Mouse (Mus musculus): ENCODE data around the gene Dync1i1. TPM values are rescaled to one million over a fixed set of nuclear protein-coding genes. Genes with fewer than 3 reads are reported as not detected.
"Not testable (repeated sequence)": the region's sequence is repeated elsewhere in the genome, so short reads cannot be mapped to it uniquely, and the experiment has no call there.

Gene Dync1i1
- total and polyA plus RNA-seq, 2 experiments from 2014 or later, result 132 to 134 TPM

- Histone ChIP-seq H3K4me1 (ENCODE audit: insufficient read depth) (no peaks in the 10 kb centered on the region), H3K4me3 (ENCODE audit: low read depth, low read length) (no peak overlapping the region), H3K27me3 (ENCODE audit: insufficient read depth, low read length) (no peaks in the 10 kb centered on the region), H3K9me3 (ENCODE audit: low read length) (no peaks in the 10 kb centered on the region), H3K4me2 (ENCODE audit: low read depth) (no peak overlapping the region), H3K27ac (ENCODE audit: low read depth, low read length) (no peak overlapping the region), H3K9ac (no peak overlapping the region), H3K36me3 (ENCODE audit: insufficient read depth) (no peaks in the 10 kb centered on the region)
- no peak for TF ChIP-seq CTCF (IDR thresholded peaks at IDR 0.05; ENCODE audit: low read depth)
- DNase-seq (no peak), ATAC-seq (no peak)
- whole genome bisulfite sequencing, result 85% methylated on average over 2 of the region's 2 CpGs
Measured at GRCm38 (mm10) chr6:5718955-5719354, 6.5 kb upstream of the Dync1i1 start.

- DNase-seq; H3K4me1 ChIP-seq (ENCODE audit: insufficient read depth); H3K4me2 ChIP-seq (ENCODE audit: low read depth); H3K36me3 ChIP-seq (ENCODE audit: insufficient read depth); H3K27me3 ChIP-seq (ENCODE audit: insufficient read depth, low read length); ATAC-seq; H3K9me3 ChIP-seq (ENCODE audit: low read length); H3K27ac ChIP-seq (ENCODE audit: low read depth, low read length); H3K9ac ChIP-seq; H3K4me3 ChIP-seq (ENCODE audit: low read depth, low read length): not testable (repeated sequence)
Measured at GRCm38 (mm10) chr6:5720716-5721115, 4.7 kb upstream of the Dync1i1 start.

GRCm38 (mm10) chr6:5723986-5724385 is 1.5 kb upstream of the Dync1i1 start:
- Histone ChIP-seq H3K4me1 (ENCODE audit: insufficient read depth) (no peaks in the 10 kb centered on the region), H3K27me3 (ENCODE audit: insufficient read depth, low read length) (no peaks in the 10 kb centered on the region), H3K4me3 (ENCODE audit: low read depth, low read length) (no peak overlapping the region), H3K9ac (no peak overlapping the region), H3K9me3 (ENCODE audit: low read length) (no peaks in the 10 kb centered on the region), H3K27ac (ENCODE audit: low read depth, low read length) (no peak overlapping the region), H3K4me2 (ENCODE audit: low read depth) (no peak overlapping the region), H3K36me3 (ENCODE audit: insufficient read depth) (no peaks in the 10 kb centered on the region)
- ATAC-seq, result no peak
- WGBS, result 79% methylated on average over 1 of the region's 1 CpGs
- DNase-seq, result no peak
- no peak for TF ChIP-seq CTCF (IDR thresholded peaks at IDR 0.05; ENCODE audit: low read depth)

- peak overlapping the region; percentile 77 for H3K9ac ChIP-seq
- no peaks in the 10 kb centered on the region for H3K9me3 ChIP-seq (ENCODE audit: low read length)
- ATAC-seq, result peak; percentile 70
- no peaks in the 10 kb centered on the region for H3K4me1 ChIP-seq (ENCODE audit: insufficient read depth)
- peak overlapping the region; percentile 56 for H3K4me3 ChIP-seq (ENCODE audit: low read depth, low read length)
- H3K27me3 ChIP-seq (ENCODE audit: insufficient read depth, low read length), result no peaks in the 10 kb centered on the region
- peak overlapping the region; percentile 90 for H3K27ac ChIP-seq (ENCODE audit: low read depth, low read length)
- TF ChIP-seq CTCF (IDR thresholded peaks at IDR 0.05; ENCODE audit: low read depth), result no peak
- 4% methylated on average over 10 of the region's 10 CpGs for WGBS
- peak; percentile 66 for DNase-seq
- peak overlapping the region; percentile 86 for H3K4me2 ChIP-seq (ENCODE audit: low read depth)
- no peaks in the 10 kb centered on the region for H3K36me3 ChIP-seq (ENCODE audit: insufficient read depth)
Measured at GRCm38 (mm10) chr6:5726237-5726670, 815 bp downstream of the Dync1i1 start.

GRCm38 (mm10) chr6:5733217-5733616 is 7.8 kb downstream of the Dync1i1 start:
- Histone ChIP-seq H3K27ac (ENCODE audit: low read depth, low read length) (peak overlapping the region; percentile 21; the same call in 1 of the 2 replicates), H3K36me3 (ENCODE audit: insufficient read depth) (no peaks in the 10 kb centered on the region; the same call in 1 of the 2 replicates)
- WGBS, result 69% methylated on average over 3 of the region's 3 CpGs

GRCm38 (mm10) chr6:5734398-5734797 is 9.0 kb downstream of the Dync1i1 start:
- no peak overlapping the region for H3K4me2 ChIP-seq (ENCODE audit: low read depth)
- no peak for TF ChIP-seq CTCF (IDR thresholded peaks at IDR 0.05; ENCODE audit: low read depth)
- H3K4me1 ChIP-seq (ENCODE audit: insufficient read depth), result no peaks in the 10 kb centered on the region
- no peak overlapping the region for H3K27ac ChIP-seq (ENCODE audit: low read depth, low read length)
- DNase-seq (no peak), ATAC-seq (no peak)
- H3K9me3 ChIP-seq (ENCODE audit: low read length), result no peaks in the 10 kb centered on the region
- no peaks in the 10 kb centered on the region; the same call in 1 of the 2 replicates for H3K36me3 ChIP-seq (ENCODE audit: insufficient read depth)
- no peak overlapping the region for H3K4me3 ChIP-seq (ENCODE audit: low read depth, low read length)
- no peak overlapping the region for H3K9ac ChIP-seq
- H3K27me3 ChIP-seq (ENCODE audit: insufficient read depth, low read length), result no peaks in the 10 kb centered on the region

More at GRCm38 (mm10) chr6:5733217-5733616, 7.8 kb downstream of the Dync1i1 start:
- Histone ChIP-seq H3K4me1 (ENCODE audit: insufficient read depth) (no peaks in the 10 kb centered on the region), H3K27me3 (ENCODE audit: insufficient read depth, low read length) (no peaks in the 10 kb centered on the region), H3K9me3 (ENCODE audit: low read length) (no peaks in the 10 kb centered on the region), H3K4me2 (ENCODE audit: low read depth) (no peak overlapping the region), H3K4me3 (ENCODE audit: low read depth, low read length) (no peak overlapping the region), H3K9ac (no peak overlapping the region)
- TF ChIP-seq CTCF (IDR thresholded peaks at IDR 0.05; ENCODE audit: low read depth), result no peak
- DNase-seq, result no peak
- ATAC-seq, result peak; percentile 57; the same call in 1 of the 2 replicates

- WGBS, result 78% methylated on average over 1 of the region's 1 CpGs
- Histone ChIP-seq H3K4me2 (ENCODE audit: low read depth) (no peak overlapping the region), H3K27me3 (ENCODE audit: insufficient read depth, low read length) (no peaks in the 10 kb centered on the region), H3K4me1 (ENCODE audit: insufficient read depth) (no peaks in the 10 kb centered on the region), H3K9ac (no peak overlapping the region), H3K36me3 (ENCODE audit: insufficient read depth) (no peaks in the 10 kb centered on the region; the same call in 1 of the 2 replicates), H3K4me3 (ENCODE audit: low read depth, low read length) (no peak overlapping the region), H3K9me3 (ENCODE audit: low read length) (no peaks in the 10 kb centered on the region), H3K27ac (ENCODE audit: low read depth, low read length) (no peak overlapping the region)
- no peak for TF ChIP-seq CTCF (IDR thresholded peaks at IDR 0.05; ENCODE audit: low read depth)
- DNase-seq (no peak), ATAC-seq (no peak)
Measured at GRCm38 (mm10) chr6:5734862-5735261, 9.4 kb downstream of the Dync1i1 start.
